Mouse (Mus musculus) embryonic facial prominence, embryonic 13.5 days (tissue): ENCODE measurements around the gene Zfp358. TPM values are rescaled to one million over a fixed set of nuclear protein-coding genes. Genes with fewer than 3 reads are reported as not detected.

Experiments
- ATAC-seq: fragments of 200-750 bp; cut with Nextera tagmentation; 2 replicates; pipeline ENCODE4 v1.8.0; 2017; ENCODE audit warnings: low read depth; ENCODE audit not compliant: insufficient number of reproducible peaks, insufficient read depth, low FRiP score, low TSS enrichment
- H3K27ac ChIP-seq: fragments of 300-500 bp; sonication (generic); 2 replicates; pipeline ENCODE4 v1.5.1; 2015; ENCODE audit warnings: moderate library complexity, mild to moderate bottlenecking, inconsistent platforms
- H3K27me3 ChIP-seq: fragments of 300-500 bp; sonication (generic); 2 replicates; pipeline ENCODE4 v1.6.1; 2015; ENCODE audit warnings: mild to moderate bottlenecking, inconsistent platforms
- H3K36me3 ChIP-seq: fragments of 300-500 bp; sonication (generic); 2 replicates; pipeline ENCODE4 v1.6.1; 2015; ENCODE audit warnings: mild to moderate bottlenecking, inconsistent platforms
- H3K4me1 ChIP-seq: fragments of 300-500 bp; sonication (generic); 2 replicates; pipeline ENCODE4 v1.6.1; 2015; ENCODE audit warnings: inconsistent platforms
- H3K4me2 ChIP-seq: fragments of 300-500 bp; sonication (generic); 2 replicates; pipeline ENCODE4 v1.6.1; 2015; ENCODE audit warnings: moderate library complexity, mild to moderate bottlenecking, inconsistent platforms
- H3K4me3 ChIP-seq: fragments of 300-500 bp; sonication (generic); 2 replicates; pipeline ENCODE4 v1.5.1; 2015; ENCODE audit warnings: mild to moderate bottlenecking, inconsistent platforms
- H3K9ac ChIP-seq: fragments of 300-500 bp; sonication (generic); 2 replicates; pipeline ENCODE4 v1.6.1; 2015; ENCODE audit warnings: mild to moderate bottlenecking, inconsistent platforms
- H3K9me3 ChIP-seq: fragments of 300-500 bp; sonication (generic); 2 replicates; pipeline ENCODE4 v1.6.1; 2016; ENCODE audit warnings: inconsistent platforms
- WGBS: fragments of 180-500 bp; shearing (Covaris S2); methylation state at CpG from one replicate; pipeline ENCODE4 v1.1.7; 2015; ENCODE audit warnings: mixed read lengths; 5-methylcytosine and 5-hydroxymethylcytosine counted together
- polyA plus RNA-seq: library from polyadenylated mRNA; unstranded; fragments of >200 nt; fragmentation: Nextera tagmentation; extraction: Ambion mirVana; gene quantifications from 2 replicates; pipeline ENCODE4 v1.2.1, GENCODE M21; 2015

The Zfp358 gene
- polyA plus RNA-seq, result 52.0 and 53.9 TPM in 2 replicates

DNA sequence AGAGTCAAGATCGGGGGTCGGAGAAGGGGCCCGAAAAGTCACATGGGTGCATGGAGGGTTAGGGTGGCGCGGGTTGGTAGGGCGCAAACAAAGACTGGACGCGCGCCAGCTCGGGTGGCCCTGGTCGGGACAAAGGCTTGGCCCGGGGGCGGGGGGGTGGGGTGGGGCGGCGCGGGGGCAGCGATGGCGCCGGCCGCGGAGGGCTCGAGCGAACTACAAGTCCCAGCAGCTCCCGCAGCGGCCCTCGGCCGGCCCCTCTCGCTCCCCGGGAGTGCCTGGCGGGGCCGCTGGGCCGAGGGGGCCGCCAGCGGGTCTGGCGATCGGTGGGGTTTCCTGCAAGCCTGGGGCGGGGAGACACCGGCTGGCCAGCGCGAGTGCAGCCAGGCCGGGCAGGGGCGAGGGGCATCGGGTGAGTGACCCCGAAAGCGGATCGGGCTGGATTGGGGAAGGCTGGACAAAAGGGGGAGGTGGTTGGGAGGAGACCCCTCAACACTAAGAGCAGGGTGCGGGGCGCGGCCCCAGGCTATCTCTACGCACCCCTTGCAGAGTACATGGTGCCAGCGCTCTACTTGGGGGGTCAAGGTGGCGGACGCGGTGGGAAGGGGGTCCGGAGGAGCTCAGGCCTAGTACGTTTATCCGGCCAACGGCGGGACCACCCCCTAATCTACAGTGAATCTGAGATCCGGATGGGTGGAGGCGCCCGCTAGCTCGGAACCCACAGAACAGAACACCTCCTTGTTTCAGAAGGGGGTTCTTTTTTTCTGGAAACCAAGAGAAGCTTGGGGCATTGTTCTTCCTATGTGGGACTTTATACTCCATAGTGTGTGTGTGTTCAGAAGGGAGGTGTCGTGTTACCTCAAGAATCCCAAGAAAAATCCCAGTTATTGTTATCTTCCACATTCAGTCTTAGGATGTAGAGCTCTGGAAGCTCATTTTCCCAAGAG is at the start of gene Zfp358:
Zfp358 (plus strand) TSS at position 238 of the 944 bp plus-strand sequence.
- 1% methylated on average over 64 of the region's 64 CpGs for WGBS
- peak within 1 kb of the TSS; percentile 99 for H3K9ac ChIP-seq
- H3K4me3 ChIP-seq, result peak within 1 kb of the TSS; percentile 86
- H3K27ac ChIP-seq, result peak within 1 kb of the TSS; percentile 94
- H3K36me3 ChIP-seq, result peaks cover 37% of the 10 kb centered on the region
- peaks cover 14% of the 10 kb centered on the region for H3K4me1 ChIP-seq
- no peaks in the 10 kb centered on the region for H3K27me3 ChIP-seq
- peaks cover 24% of the 10 kb centered on the region for H3K9me3 ChIP-seq
- peak; percentile 85 for ATAC-seq
- peak within 1 kb of the TSS; percentile 72 for H3K4me2 ChIP-seq

DNA sequence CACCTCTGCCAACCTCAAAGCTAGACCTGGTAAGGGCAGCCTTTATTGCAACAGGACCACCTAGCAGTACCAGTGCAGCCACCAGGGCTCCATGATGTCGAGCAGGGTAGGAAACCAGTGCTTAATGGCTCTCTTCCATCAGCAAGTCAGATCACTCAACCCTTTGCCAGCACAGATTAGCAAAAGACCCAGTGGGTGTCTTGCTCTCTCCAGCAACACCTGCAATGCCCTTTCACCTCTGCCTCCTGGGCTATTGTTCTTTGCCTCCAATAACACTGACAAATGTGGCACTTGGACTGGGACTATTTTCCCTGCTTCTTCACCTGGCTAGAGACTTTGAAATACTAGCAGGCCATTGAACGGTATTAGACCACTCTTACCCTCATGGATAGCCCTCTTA is 43.7 kb upstream of the Zfp358 start:
- WGBS, result 93% methylated on average over 2 of the region's 2 CpGs
- Histone ChIP-seq H3K4me1 (no peaks in the 10 kb centered on the region), H3K36me3 (peaks cover 96% of the 10 kb centered on the region), H3K9ac (no peak overlapping the region), H3K4me2 (no peak overlapping the region), H3K27ac (no peak overlapping the region), H3K27me3 (no peaks in the 10 kb centered on the region), H3K4me3 (no peak overlapping the region), H3K9me3 (no peaks in the 10 kb centered on the region)
- ATAC-seq, result no peak

GRCm38 (mm10) chr8:3450670-3451069 is 42.3 kb upstream of the Zfp358 start:
- H3K9me3 ChIP-seq, result no peaks in the 10 kb centered on the region
- 35% methylated on average over 5 of the region's 5 CpGs for WGBS
- no peaks in the 10 kb centered on the region for H3K27me3 ChIP-seq
- no peak overlapping the region for H3K4me2 ChIP-seq
- no peak overlapping the region for H3K4me3 ChIP-seq
- no peak overlapping the region for H3K27ac ChIP-seq
- H3K4me1 ChIP-seq, result no peaks in the 10 kb centered on the region
- ATAC-seq, result no peak
- H3K9ac ChIP-seq, result no peak overlapping the region
- H3K36me3 ChIP-seq, result peaks cover 99% of the 10 kb centered on the region

GRCm38 (mm10) chr8:3451992-3452391 is 40.9 kb upstream of the Zfp358 start:
- no peak for ATAC-seq
- Histone ChIP-seq H3K4me3 (no peak overlapping the region), H3K27ac (no peak overlapping the region), H3K9ac (no peak overlapping the region), H3K4me1 (no peaks in the 10 kb centered on the region), H3K27me3 (no peaks in the 10 kb centered on the region), H3K9me3 (no peaks in the 10 kb centered on the region), H3K36me3 (peaks cover 98% of the 10 kb centered on the region), H3K4me2 (no peak overlapping the region)
- WGBS, result 96% methylated on average over 25 of the region's 25 CpGs

DNA sequence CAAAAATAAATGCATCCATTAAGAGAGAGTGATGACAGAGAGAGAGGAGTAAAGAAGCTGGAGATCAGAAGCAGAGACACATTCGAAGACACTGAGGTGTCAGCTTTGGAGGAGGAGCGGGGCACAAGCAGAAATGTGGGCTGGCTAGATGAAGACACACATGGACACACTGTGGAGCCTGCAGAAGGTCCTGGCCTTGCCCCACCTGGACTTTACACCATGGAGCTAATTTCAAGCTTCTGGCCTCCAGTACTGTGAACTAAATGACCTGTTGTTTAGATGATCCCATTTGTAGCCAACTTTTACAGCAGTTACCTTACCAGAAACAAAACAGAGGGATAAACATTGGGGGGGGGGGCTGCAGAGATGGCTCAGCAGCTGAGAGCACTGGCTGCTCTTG is 29.7 kb upstream of the Zfp358 start:
- Histone ChIP-seq H3K4me2 (no peak overlapping the region), H3K4me3 (no peak overlapping the region), H3K9me3 (no peaks in the 10 kb centered on the region), H3K4me1 (0 out of 2 replicates have a peak, but pooled peaks cover 10% of the 10 kb centered on the region), H3K9ac (no peak overlapping the region), H3K36me3 (peaks cover 8% of the 10 kb centered on the region), H3K27ac (no peak overlapping the region), H3K27me3 (no peaks in the 10 kb centered on the region)
- no peak for ATAC-seq
- WGBS, result 86% methylated on average over 2 of the region's 2 CpGs

GRCm38 (mm10) chr8:3464309-3464708 is 28.6 kb upstream of the Zfp358 start:
- H3K27ac ChIP-seq, result no peak overlapping the region
- no peak overlapping the region for H3K4me2 ChIP-seq
- WGBS, result 45% methylated on average over 5 of the region's 5 CpGs

GRCm38 (mm10) chr8:3467006-3467885 is 25.7 kb upstream of the Zfp358 start, which contains the start of gene Pex11g:
Pex11g (minus strand) TSS chr8:3467680.
- peak; percentile 87 for ATAC-seq
- no peaks in the 10 kb centered on the region for H3K9me3 ChIP-seq
- H3K27ac ChIP-seq, result peak within 1 kb of the TSS; percentile 68
- peak within 1 kb of the TSS; percentile 69 for H3K4me2 ChIP-seq
- WGBS, result 7% methylated on average over 32 of the region's 32 CpGs
- H3K4me3 ChIP-seq, result peak within 1 kb of the TSS; percentile 52
- H3K4me1 ChIP-seq, result 0 out of 2 replicates have a peak, but pooled peaks cover 13% of the 10 kb centered on the region
- no peaks in the 10 kb centered on the region for H3K36me3 ChIP-seq
- H3K27me3 ChIP-seq, result no peaks in the 10 kb centered on the region
- H3K9ac ChIP-seq, result peak within 1 kb of the TSS; percentile 77

More at GRCm38 (mm10) chr8:3464309-3464708, 28.6 kb upstream of the Zfp358 start:
- Histone ChIP-seq H3K4me3 (no peak overlapping the region), H3K9me3 (no peaks in the 10 kb centered on the region), H3K4me1 (0 out of 2 replicates have a peak, but pooled peaks cover 10% of the 10 kb centered on the region), H3K9ac (no peak overlapping the region), H3K36me3 (no peaks in the 10 kb centered on the region), H3K27me3 (no peaks in the 10 kb centered on the region)
- no peak for ATAC-seq

DNA sequence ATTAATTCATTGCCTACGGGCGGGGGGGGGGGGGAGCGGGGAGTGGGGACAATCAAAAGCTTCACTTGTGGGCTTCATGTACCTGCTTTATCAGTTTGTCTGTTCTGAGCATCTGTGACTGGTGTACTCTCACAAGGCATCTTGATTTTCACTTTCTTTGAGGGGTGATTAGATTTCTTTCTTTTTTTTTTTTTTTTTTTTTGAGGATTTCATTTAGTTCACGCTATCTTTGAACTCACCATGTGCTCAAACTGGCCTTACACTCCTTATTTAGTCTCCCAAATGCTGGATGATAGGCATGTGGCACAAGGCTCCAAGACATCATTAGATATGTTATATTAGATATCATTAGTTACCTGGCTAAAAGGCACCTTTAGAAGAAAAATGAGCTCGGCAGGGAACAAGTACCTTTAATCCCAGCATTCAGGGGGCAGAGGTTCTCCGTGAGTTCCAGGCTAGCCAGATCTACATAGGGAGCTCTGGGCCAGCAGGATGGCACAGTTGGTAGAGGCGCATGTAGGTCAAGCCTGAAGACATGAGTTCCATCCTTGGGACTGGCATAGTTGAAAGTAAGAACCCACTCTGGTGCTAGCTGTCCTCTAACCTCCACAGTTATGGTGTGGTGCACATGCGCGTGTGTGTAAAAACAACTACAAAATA is 24.9 kb upstream of the Zfp358 start:
- Histone ChIP-seq H3K4me3 (peak overlapping the region; percentile 52), H3K9me3 (no peaks in the 10 kb centered on the region), H3K36me3 (no peaks in the 10 kb centered on the region), H3K4me1 (0 out of 2 replicates have a peak, but pooled peaks cover 13% of the 10 kb centered on the region), H3K4me2 (peak overlapping the region; percentile 69), H3K27ac (peak overlapping the region; percentile 68), H3K9ac (peak overlapping the region; percentile 77), H3K27me3 (no peaks in the 10 kb centered on the region)
- no peak for ATAC-seq
- 55% methylated on average over 9 of the region's 9 CpGs for WGBS

GRCm38 (mm10) chr8:3468838-3469237 is 24.1 kb upstream of the Zfp358 start:
- Histone ChIP-seq H3K27ac (no peak overlapping the region), H3K4me2 (no peak overlapping the region), H3K4me3 (no peak overlapping the region), H3K9ac (no peak overlapping the region), H3K27me3 (no peaks in the 10 kb centered on the region), H3K36me3 (no peaks in the 10 kb centered on the region), H3K9me3 (no peaks in the 10 kb centered on the region), H3K4me1 (0 out of 2 replicates have a peak, but pooled peaks cover 13% of the 10 kb centered on the region)
- 96% methylated on average over 1 of the region's 1 CpGs for WGBS
- no peak for ATAC-seq

DNA sequence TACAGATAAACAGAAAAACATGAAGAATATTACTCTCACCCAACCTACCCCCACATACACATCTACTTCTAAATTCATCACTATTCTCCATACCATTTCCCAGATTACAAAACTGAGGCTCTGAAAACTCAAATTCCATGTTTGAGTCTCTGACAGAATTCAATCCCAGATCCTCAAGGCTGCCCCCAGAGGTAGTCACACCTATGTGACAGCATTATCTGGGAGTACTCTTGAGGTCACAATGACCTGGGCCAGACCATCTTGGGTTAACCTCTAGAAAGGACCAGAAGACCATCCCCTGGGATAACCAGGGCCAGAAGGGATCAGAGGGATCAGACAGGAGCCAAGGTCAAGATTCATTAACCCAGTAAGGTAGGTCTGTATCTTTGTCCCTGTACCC is 22.4 kb upstream of the Zfp358 start, which contains the start of gene Tex45:
Tex45 (plus strand) TSS at position 301 of the 400 bp plus-strand sequence.
- ATAC-seq, result no peak
- Histone ChIP-seq H3K9ac (no peak within 1 kb of the TSS), H3K27ac (no peak within 1 kb of the TSS), H3K9me3 (no peaks in the 10 kb centered on the region), H3K4me2 (no peak within 1 kb of the TSS), H3K4me1 (0 out of 2 replicates have a peak, but pooled peaks cover 13% of the 10 kb centered on the region), H3K4me3 (no peak within 1 kb of the TSS), H3K36me3 (no peaks in the 10 kb centered on the region), H3K27me3 (peaks cover 5% of the 10 kb centered on the region; the same call in 1 of the 2 replicates)
